Mouse (Mus musculus) frontal cortex, postnatal 10 days (tissue): ENCODE measurements around the gene Gm20605.

ENCODE experiments used
- DNase-seq, 2 experiments: peaks; one replicate each; pipeline ENCODE4 v3.0.0; 2022; ENCODE audit warnings: low spot score in 2 of 2, mixed read lengths in 1 of 2

Gm20605 gene

GRCm38 (mm10) chr5:137652474-137652873 lies 23.5 kb downstream of the Gm20605 start:
- DNase-seq = no peak

GRCm38 (mm10) chr5:137653366-137653765 lies 24.4 kb downstream of the Gm20605 start:
- DNase-seq = no peak

- DNase-seq = no peak
Observed at GRCm38 (mm10) chr5:137654746-137655145, 25.8 kb downstream of the Gm20605 start.

GRCm38 (mm10) chr5:137656977-137657376 lies 28.0 kb downstream of the Gm20605 start:
- peak; percentile 55 to 66 for DNase-seq

- DNase-seq = no peak
Observed at GRCm38 (mm10) chr5:137660064-137660688, 31.2 kb downstream of the Gm20605 start.

GRCm38 (mm10) chr5:137663057-137663456 lies 34.1 kb downstream of the Gm20605 start:
- no peak for DNase-seq

- DNase-seq = no peak
Observed at GRCm38 (mm10) chr5:137668971-137669370, 40.0 kb downstream of the Gm20605 start.

- no peak for DNase-seq
Observed at GRCm38 (mm10) chr5:137670240-137670639, 41.3 kb downstream of the Gm20605 start.

GRCm38 (mm10) chr5:137671443-137672240 lies 42.7 kb downstream of the Gm20605 start:
- no peak for DNase-seq

GRCm38 (mm10) chr5:137672361-137672760 lies 43.4 kb downstream of the Gm20605 start:
- no peak for DNase-seq

- DNase-seq = no peak
Observed at GRCm38 (mm10) chr5:137673015-137673414, 44.0 kb downstream of the Gm20605 start.

GRCm38 (mm10) chr5:137674786-137675185 lies 45.8 kb downstream of the Gm20605 start:
- DNase-seq = no peak

- DNase-seq = no peak
Observed at GRCm38 (mm10) chr5:137677859-137678258, 48.9 kb downstream of the Gm20605 start.

GRCm38 (mm10) chr5:137678736-137679135 lies 49.8 kb downstream of the Gm20605 start:
- DNase-seq = no peak

- DNase-seq = no peak
Observed at GRCm38 (mm10) chr5:137679726-137680125, 50.8 kb downstream of the Gm20605 start.

- no peak for DNase-seq
Observed at GRCm38 (mm10) chr5:137682526-137682925, 53.6 kb downstream of the Gm20605 start.

GRCm38 (mm10) chr5:137683388-137684293 lies 54.7 kb downstream of the Gm20605 start:
- peak; percentile 31 to 32 for DNase-seq

GRCm38 (mm10) chr5:137684294-137685123 lies 55.5 kb downstream of the Gm20605 start, which contains the start of gene Agfg2:
TSS of gene Agfg2 (minus strand) at chr5:137684726.
- DNase-seq = peak; percentile 99 to 100

- DNase-seq = no peak
Observed at GRCm38 (mm10) chr5:137685653-137686052, 56.7 kb downstream of the Gm20605 start.

GRCm38 (mm10) chr5:137686127-137686790 lies 57.3 kb downstream of the Gm20605 start:
- no peak for DNase-seq

GRCm38 (mm10) chr5:137689974-137690373 lies 61.0 kb downstream of the Gm20605 start:
- no peak for DNase-seq
